Mouse (Mus musculus) lung, postnatal 14 days (tissue): Measurements from ENCODE around the gene Cracr2a.

ENCODE experiments used
- DNase-seq: peaks from one replicate; pipeline ENCODE4 v3.0.0; 2021

The Cracr2a gene

GRCm38 (mm10) chr6:127571849-127572550 lies 10.9 kb downstream of the Cracr2a start:
- DNase-seq, result no peak

- no peak for DNase-seq
Measured at GRCm38 (mm10) chr6:127573779-127574463, 12.8 kb downstream of the Cracr2a start.

- DNase-seq, result no peak
Measured at GRCm38 (mm10) chr6:127575194-127575593, 14.1 kb downstream of the Cracr2a start.

GRCm38 (mm10) chr6:127577688-127578087 lies 16.6 kb downstream of the Cracr2a start:
- no peak for DNase-seq

- DNase-seq, result no peak
Measured at GRCm38 (mm10) chr6:127578316-127578715, 17.2 kb downstream of the Cracr2a start.

- DNase-seq, result no peak
Measured at GRCm38 (mm10) chr6:127578810-127579209, 17.7 kb downstream of the Cracr2a start.

GRCm38 (mm10) chr6:127581915-127582314 lies 20.8 kb downstream of the Cracr2a start:
- no peak for DNase-seq

GRCm38 (mm10) chr6:127582391-127583176 lies 21.4 kb downstream of the Cracr2a start:
- DNase-seq, result peak; percentile 90

GRCm38 (mm10) chr6:127591467-127591866 lies 30.3 kb downstream of the Cracr2a start:
- DNase-seq, result no peak

- DNase-seq, result no peak
Measured at GRCm38 (mm10) chr6:127593487-127593886, 32.3 kb downstream of the Cracr2a start.

- no peak for DNase-seq
Measured at GRCm38 (mm10) chr6:127599280-127599679, 38.1 kb downstream of the Cracr2a start.

- no peak for DNase-seq
Measured at GRCm38 (mm10) chr6:127605067-127606025, 44.2 kb downstream of the Cracr2a start.

- no peak for DNase-seq
Measured at GRCm38 (mm10) chr6:127609673-127610072, 48.5 kb downstream of the Cracr2a start.

- DNase-seq, result peak; percentile 38
Measured at GRCm38 (mm10) chr6:127611216-127611615, 50.1 kb downstream of the Cracr2a start.

GRCm38 (mm10) chr6:127614083-127614984 lies 53.2 kb downstream of the Cracr2a start:
- DNase-seq, result peak; percentile 69

- DNase-seq, result no peak
Measured at GRCm38 (mm10) chr6:127616623-127617022, 55.5 kb downstream of the Cracr2a start.

- peak; percentile 53 for DNase-seq
Measured at GRCm38 (mm10) chr6:127617258-127618025, 56.3 kb downstream of the Cracr2a start.

- no peak for DNase-seq
Measured at GRCm38 (mm10) chr6:127618686-127619085, 57.5 kb downstream of the Cracr2a start.

- DNase-seq, result peak; percentile 82
Measured at GRCm38 (mm10) chr6:127625135-127625534, 64.0 kb downstream of the Cracr2a start.

- no peak for DNase-seq
Measured at GRCm38 (mm10) chr6:127627453-127627852, 66.3 kb downstream of the Cracr2a start.
